Mouse (Mus musculus): ENCODE data around the gene Med24.

Gene Med24

GRCm38 (mm10) chr11:98729119-98729588 lies at the start of gene Med24:
Gene Med24, minus strand, starts transcription at chr11:98729435.
- in situ Hi-C loops (cut with MboI, MseI): no loop called here

DNA sequence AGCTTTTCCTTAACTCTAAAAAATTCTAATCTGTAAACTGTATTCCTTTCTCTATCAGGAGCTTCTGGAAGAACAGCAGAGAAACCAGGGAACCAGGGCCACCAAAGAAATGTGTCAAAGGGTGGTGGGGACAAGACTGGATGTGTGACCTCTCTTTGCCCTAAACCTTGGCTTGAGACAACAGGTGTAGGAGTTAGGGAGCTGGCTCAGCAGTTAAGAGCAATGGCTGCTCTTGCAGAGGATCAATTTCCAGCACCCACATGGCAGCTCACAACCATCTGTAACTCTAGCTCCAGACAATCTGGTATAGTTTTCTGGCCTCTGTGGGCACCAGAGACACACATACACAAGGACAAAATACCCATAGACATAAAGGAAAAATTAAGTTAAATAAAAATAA lies 48.7 kb upstream of the Med24 start:
- in situ Hi-C loops (cut with MboI, MseI): no loop called here

DNA sequence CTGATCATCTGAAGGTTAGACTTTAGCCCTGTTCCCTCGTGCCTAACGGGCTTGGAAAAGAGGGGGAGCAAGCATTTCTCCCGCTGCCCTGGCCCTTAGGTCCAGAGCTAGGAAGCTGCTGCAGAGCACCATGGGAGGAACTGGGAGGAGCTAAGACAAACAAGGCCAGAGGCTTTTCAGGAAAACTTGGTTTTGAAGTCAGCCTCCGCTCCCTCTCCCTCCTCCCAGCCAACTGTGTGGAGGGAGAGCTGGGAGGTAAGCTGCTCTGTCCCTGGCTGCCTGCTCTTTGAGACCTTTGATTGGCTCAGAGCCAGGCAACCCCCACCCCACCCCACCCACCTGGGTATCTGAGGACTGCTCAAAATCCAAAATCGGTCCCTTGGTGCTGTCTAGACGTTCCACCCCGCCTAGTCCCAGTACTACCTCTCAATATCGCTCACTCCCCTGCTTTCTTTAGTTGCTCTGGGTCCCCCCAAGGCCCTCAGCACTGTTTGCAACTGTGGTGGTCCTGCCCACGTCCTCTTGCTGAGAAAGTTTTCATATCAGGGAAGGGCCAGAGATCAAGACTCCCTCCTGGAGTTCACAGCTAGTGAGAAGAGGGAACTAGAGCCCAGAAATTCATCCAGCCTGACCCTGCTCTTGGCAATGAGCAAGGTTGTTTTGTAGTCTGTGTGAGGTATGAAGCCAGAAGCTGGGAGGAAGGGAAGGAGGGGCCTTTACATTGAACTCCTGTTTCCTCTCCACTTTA lies 47.8 kb upstream of the Med24 start:
- in situ Hi-C loops (cut with MboI, MseI): no loop called here

DNA sequence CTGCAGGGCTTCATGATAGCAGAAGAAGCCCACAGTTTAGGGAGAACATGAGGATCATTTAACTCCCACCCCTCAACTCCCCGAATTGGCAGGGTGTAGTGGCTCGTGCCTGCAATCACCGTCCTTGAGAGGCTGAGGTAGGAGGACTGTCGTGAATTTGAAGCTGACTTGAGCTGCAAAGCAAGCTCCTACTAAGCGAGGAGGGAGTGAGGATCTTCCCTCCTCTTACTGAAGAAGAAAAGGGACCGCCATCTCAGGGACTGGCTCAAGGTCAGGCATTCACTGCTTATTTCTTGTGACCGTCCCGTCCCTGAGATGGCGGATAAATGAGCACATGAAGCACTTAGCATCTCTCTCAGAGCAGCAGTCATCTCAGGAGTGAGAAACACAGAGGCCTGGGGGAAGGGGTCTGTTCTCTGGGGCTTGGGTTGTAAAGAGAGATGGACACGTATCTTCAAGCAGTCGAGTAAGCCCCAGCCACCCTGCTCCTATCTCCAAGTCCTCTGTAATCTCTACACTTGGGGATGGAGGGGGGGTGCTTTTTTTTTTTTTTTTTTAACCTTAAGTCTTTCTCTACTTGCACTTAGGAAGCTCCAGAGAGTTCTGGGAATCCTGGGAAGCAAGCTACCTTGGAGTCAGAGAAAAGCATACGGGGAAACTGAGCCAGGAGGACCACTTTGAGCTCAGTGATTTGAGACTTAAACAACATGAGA lies 47.0 kb upstream of the Med24 start:
- in situ Hi-C loops (cut with MboI, MseI): no loop called here

GRCm38 (mm10) chr11:98775348-98776051 lies 46.3 kb upstream of the Med24 start:
- in situ Hi-C loops (cut with MboI, MseI): no loop called here

DNA sequence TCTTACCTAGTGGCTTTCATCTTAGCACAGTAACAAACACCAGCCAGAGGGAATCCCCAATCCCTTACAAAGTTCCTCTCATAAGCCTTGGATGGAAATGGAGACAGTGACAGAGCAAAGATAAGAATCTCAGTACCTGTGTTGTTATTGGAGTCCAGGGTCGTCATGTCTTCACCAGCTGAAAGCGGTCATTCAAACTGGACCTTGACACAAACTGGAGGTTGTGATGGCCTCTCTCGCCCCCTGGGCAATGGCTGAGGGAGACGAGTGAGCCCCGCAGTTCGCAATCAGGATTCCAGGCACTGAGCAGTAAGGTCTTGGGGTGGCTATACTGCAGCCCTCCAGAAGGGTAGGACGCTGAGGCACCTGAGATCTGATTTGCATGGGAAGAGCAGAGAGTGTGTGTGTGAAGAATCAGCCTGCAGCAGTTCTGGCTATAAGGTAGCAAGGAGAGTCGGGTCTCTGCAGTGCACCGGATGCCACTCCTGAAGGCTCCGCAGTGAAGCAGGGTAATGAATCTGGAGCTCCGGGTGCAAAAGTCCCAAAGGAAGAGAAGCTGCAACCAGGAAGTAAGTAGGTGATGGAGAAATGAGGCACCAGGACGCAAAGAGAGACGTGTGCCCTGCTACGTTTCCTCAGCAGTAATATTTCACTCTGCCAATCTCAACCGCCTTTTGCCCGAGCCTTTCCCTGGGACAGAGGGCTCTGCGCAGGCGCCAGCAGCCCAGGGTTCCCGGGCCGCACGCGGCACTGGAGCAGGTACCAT lies 45.5 kb upstream of the Med24 start, which contains the start of gene Nr1d1:
Nr1d1 (minus strand) TSS at position 752 of the 766 bp plus-strand sequence.
- in situ Hi-C loops (cut with MboI, MseI): no loop called here

GRCm38 (mm10) chr11:98773635-98774295 lies 44.5 kb upstream of the Med24 start:
- in situ Hi-C loops (cut with MboI, MseI): no loop called here

- in situ Hi-C loops (cut with MboI, MseI): no loop called here
These were observed 43.5 kb upstream of the Med24 start for GRCm38 (mm10) chr11:98772667-98773171.

DNA sequence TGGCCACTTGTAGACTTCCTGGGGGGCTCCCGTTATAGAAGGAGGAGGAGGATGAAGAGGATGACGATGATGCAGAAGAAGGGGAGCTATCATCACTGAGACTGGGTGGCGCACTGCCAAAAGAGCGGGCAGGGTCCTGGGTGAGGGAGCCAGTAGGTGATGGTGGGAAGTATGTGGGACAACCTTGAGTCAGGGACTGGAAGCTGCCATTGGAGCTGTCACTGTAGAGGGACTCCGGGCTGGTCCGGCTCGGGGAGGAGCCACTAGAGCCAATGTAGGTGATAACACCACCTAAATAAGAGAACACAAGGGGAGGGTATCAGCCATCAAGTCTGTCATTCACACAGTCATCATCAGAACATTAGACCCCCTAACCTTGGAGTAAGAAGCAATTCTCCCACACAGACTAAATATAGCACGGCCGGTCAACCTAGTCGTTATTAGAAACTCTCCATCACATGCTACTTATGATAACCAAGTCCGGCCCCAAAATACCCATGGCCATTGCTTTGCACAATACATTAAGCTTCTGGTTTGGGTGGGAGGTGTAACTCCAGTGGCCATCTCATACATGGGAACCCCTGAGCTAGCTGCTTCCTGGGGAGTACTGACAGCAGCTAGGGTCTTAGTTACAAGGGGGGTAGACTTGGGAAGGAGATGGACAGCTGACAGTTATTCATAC lies 42.8 kb upstream of the Med24 start:
- in situ Hi-C loops (cut with MboI, MseI): no loop called here

- in situ Hi-C loops (cut with MboI, MseI): no loop called here
These were observed 41.9 kb upstream of the Med24 start for GRCm38 (mm10) chr11:98771131-98771530.

GRCm38 (mm10) chr11:98770096-98770975 lies 41.1 kb upstream of the Med24 start:
- in situ Hi-C loops (cut with MboI, MseI): no loop called here

DNA sequence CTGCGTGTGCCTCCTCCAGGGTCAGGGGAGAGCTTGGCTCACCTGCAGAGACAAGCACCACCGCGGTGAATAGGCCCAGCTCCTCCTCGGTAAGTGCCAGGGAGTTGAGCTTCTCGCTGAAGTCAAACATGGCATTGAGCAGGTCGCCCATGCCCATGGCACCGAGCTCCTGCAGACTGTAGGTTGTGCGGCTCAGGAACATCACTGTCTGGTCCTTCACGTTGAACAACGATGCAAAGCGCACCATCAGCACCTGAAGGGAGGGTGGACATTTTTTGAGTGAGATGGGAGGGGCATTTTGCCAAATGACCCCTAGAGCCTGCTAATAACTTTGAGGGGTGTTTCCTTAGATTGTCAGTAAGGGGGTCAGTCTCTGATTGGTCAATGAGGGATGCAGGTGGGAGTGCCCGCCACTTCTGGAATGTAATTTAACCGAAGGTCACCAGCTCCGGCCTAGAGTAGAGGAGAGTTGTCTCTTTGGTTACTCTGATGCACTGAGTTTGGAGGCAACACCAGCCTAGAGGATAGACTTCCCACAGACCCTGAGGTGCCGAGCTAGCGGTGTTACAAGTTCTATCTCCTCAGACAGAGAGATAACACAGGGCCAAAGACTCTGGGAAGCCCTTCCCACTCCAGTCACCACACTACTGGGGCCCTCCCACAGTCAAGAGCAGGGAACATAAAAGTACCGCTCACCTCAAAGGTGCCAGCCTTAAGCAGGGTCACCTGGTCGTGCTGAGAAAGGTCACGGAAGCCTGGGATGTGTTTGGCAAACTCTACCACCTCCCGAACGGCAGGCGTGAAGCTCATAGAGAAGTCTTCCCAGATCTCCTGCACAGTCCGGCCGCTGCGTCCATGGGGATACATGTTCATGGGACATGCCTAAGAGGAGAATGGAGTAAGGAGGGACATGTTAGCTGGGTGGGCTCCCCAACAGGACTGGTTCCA lies 40.0 kb upstream of the Med24 start:
- in situ Hi-C loops (cut with MboI, MseI): no loop called here

DNA sequence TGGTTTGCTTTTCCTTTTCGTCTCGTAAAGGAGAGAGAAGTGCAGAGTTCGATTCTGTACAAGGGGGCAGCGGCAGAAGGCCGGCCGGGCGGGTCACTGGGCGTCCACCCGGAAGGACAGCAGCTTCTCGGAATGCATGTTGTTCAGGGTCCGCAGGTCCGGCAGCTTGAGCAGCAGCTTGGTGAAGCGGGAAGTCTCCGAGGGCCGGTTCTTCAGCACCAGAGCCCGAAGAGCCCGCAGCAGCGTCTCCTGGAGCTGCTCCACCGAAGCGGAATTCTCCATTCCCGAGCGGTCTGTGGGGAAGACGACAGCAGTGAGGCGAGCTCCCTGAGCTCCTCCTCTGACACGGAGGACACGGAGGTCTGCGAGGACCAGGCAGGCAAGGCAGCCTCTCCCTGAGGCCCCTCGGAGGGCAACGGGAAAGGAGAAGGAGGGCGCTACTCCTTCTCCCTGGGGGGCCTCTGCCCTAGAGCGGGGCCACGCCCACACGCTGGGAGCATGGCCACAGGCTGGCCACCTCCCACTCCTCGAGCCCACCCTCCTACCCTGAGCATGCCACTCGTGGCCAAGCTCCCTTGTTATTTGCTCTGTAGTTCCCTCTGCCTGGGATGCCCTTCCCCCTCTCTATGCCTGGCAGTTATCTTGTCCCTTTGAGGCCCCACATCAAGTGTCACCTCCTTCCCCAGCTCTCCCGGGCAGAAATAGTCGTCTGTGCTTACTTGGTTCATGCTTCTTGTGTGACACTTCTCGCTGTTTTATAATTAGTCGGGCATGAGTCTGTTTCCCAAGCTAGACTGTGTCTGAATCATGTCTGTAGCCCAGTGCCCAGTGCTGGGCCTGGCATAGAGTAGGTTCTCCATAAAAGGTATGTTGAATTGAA lies 39.1 kb upstream of the Med24 start:
- in situ Hi-C loops (cut with MboI, MseI): no loop called here

GRCm38 (mm10) chr11:98767713-98768112 lies 38.5 kb upstream of the Med24 start:
- in situ Hi-C loops (cut with MboI, MseI): no loop called here

DNA sequence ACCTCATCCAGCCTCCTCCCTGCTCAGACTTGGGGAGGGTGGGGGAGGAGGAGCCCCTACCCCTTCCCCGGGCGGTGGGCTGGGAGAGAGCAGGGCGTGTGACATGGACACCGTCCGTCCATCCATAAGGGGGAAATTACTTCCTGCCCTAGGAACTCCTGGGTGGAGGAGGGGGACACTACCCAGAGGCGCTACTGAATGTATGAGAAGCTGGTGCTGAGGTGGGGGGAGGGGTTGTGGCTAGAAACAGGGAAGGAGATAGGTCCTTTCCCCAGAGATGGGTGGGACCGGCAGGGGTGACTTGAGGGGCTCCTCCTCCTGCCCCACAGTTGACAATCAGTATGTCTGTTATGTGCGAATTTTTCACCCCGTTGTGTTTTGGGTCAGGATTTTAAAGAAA lies 38.0 kb upstream of the Med24 start:
- in situ Hi-C loops (cut with MboI, MseI): no loop called here

GRCm38 (mm10) chr11:98766816-98767215 lies 37.6 kb upstream of the Med24 start:
- in situ Hi-C loops (cut with MboI, MseI): no loop called here

GRCm38 (mm10) chr11:98766346-98766745 lies 37.1 kb upstream of the Med24 start:
- in situ Hi-C loops (cut with MboI, MseI): no loop called here
